ENCODE assay signal across 17 mouse cellular contexts in the genomic region with DNA sequence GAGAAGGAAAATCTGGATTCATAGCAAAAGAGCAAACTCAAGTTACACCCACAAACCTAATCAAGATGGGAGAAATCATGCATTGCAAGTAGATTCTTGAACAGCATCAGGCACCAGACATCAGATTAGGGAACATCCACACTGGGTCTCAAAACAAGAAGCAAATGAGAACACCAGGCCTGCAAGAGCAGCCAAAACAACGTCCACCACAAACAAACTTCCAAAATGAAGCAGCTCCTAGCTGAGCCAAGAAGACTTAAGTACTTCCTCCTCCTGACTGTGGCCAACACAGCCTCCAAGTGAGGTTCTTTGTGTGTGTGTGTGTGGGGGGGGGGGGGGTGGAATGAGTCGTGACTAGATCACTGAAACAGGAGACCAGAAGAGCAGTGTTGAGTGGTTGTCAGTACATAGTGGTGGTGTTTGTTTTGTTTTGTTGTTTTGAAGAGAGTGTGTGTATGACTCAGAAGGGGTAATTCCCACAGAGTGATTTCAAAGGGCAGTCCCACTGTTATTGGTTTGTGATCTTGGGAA.
DNase-seq lines count a peak whose midpoint lies in the region; ATAC-seq and TF ChIP-seq lines count a peak whose summit lies in the region.
"Had no signal": no experiment of that assay in that cellular context is flagged by ENCODE, and none has a peak within 500 bp of the region (broad histone marks: within the 10 kb centered on the region; RNA-seq: fewer than 3 reads in every experiment).

No protein-coding gene starts in this region.

- peak; percentile 23 for DNase-seq in gastrocnemius, adult 2 months
- DNase-seq in gastrocnemius, adult 8-10 months (ENCODE audit: low spot score in 2 of 2) = no peak
- peak; percentile 36 for DNase-seq in lung, postnatal 10 days
- no peak for DNase-seq in lung, adult 18-20 months
- peak; percentile 58 for DNase-seq in skeletal muscle tissue, adult 2 months (ENCODE audit: low read depth, low spot score)
- DNase-seq in layer of hippocampus, adult 8-10 months (ENCODE audit: low spot score in 2 of 2) = no peak
- no peak for DNase-seq in embryo, embryonic 11 days
- DNase-seq: adrenal gland, postnatal 14 days; cerebellum, adult 9-10 months; kidney, adult 11 months; kidney, postnatal 14 days; layer of hippocampus, adult 9-11 months; liver; thymus, postnatal 36 days had no signal

- no peak for TF ChIP-seq CTCF in gastrocnemius, adult 2 months (IDR thresholded peaks at IDR 0.05)

- peak; percentile 33 for ATAC-seq in granulocyte monocyte progenitor cell, adult 5-6 weeks (replicated peaks; ENCODE audit: poor library complexity, severe bottlenecking)
- ATAC-seq: hindbrain, embryonic 16.5 days; midbrain, embryonic 15.5 days had no signal

- H3K4me3 ChIP-seq in gastrocnemius, adult 2 months = no peak overlapping the region
- H3K4me3 ChIP-seq: midbrain, embryonic 15.5 days had no signal

- H3K27ac ChIP-seq in gastrocnemius, adult 2 months = peak overlapping the region; percentile 8; the same call in 1 of the 2 replicates
- H3K27ac ChIP-seq: midbrain, embryonic 15.5 days had no signal

- intact Hi-C loops in gastrocnemius, adult 2 months (cut with DNase I) = no loop called here

Comparison
In these comparisons a context has a peak if more than half of its experiments do, and no peak if none do; other contexts are left out.
1. DNase-seq: peak in gastrocnemius, adult 2 months (single experiment), lung, postnatal 10 days (single experiment) and skeletal muscle tissue, adult 2 months (single experiment); none in gastrocnemius, adult 8-10 months (0 of 2), lung, adult 18-20 months (0 of 2), layer of hippocampus, adult 8-10 months (0 of 2) and embryo, embryonic 11 days (single experiment).